Mouse (Mus musculus): ENCODE results near the gene Ccl24. TPM values are rescaled to one million over a fixed set of nuclear protein-coding genes. Genes with fewer than 3 reads are reported as not detected.
A peak's percentile ranks its signal among the peaks of the same experiment; 100 is the strongest.

Ccl24 gene
- polyA plus RNA-seq, 1 experiment from 2014 or later: 1.5 TPM

DNA sequence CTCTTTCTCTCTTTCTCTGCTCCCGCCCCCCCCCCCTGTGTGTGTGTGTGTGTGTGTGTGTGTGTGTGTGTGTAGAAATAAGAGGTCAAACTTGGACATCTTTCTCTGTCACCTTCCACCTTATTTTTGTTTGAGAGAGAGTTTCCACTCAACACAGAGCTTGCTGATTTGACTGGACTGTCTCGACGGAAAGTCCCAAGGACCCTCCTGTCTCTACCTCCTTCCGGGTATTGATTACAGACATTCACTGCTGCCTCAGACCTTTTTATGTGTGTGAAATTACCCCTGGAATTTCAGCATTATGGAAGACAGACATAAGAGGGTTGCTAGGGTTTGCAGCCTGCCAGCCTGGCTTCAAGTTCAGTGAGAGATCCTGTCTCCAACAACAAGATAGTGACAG lies 16.6 kb downstream of the Ccl24 start:
- H3K9ac ChIP-seq (replicated peaks; ENCODE audit: low read depth, low read length): no peak overlapping the region
- H3K27ac ChIP-seq (ENCODE audit: low read length): no peak overlapping the region

GRCm38 (mm10) chr5:135551591-135551990 lies 21.3 kb downstream of the Ccl24 start:
- Histone ChIP-seq H3K27me3 (replicated peaks; ENCODE audit: control insufficient read depth, insufficient read depth, low read length) (no peaks in the 10 kb centered on the region), H3K9me3 (ENCODE audit: control insufficient read depth, low read length) (no peaks in the 10 kb centered on the region), H3K4me2 (ENCODE audit: low read length) (no peak overlapping the region), H3K4me3 (replicated peaks; ENCODE audit: low read length) (no peak overlapping the region), H3K9ac (replicated peaks; ENCODE audit: low read depth, low read length) (no peak overlapping the region), H3K27ac (ENCODE audit: low read length) (no peak overlapping the region), H3K4me1 (replicated peaks; ENCODE audit: control insufficient read depth, insufficient read depth, low read length) (no peaks in the 10 kb centered on the region), H3K36me3 (ENCODE audit: control insufficient read depth, insufficient read depth) (no peaks in the 10 kb centered on the region)
- WGBS: 72% methylated on average over 3 of the region's 3 CpGs
- ATAC-seq: no peak

More for the DNA sequence above, 16.6 kb downstream of the Ccl24 start:
- Histone ChIP-seq H3K4me1 (replicated peaks; ENCODE audit: control insufficient read depth, insufficient read depth, low read length) (no peaks in the 10 kb centered on the region), H3K4me3 (replicated peaks; ENCODE audit: low read length) (no peak overlapping the region), H3K4me2 (ENCODE audit: low read length) (no peak overlapping the region), H3K27me3 (replicated peaks; ENCODE audit: control insufficient read depth, insufficient read depth, low read length) (no peaks in the 10 kb centered on the region), H3K36me3 (ENCODE audit: control insufficient read depth, insufficient read depth) (no peaks in the 10 kb centered on the region), H3K9me3 (ENCODE audit: control insufficient read depth, low read length) (no peaks in the 10 kb centered on the region)
- 91% methylated on average over 3 of the region's 4 CpGs for WGBS
- ATAC-seq: no peak

- no peak overlapping the region for H3K4me2 ChIP-seq (ENCODE audit: low read length)
- H3K9ac ChIP-seq (replicated peaks; ENCODE audit: low read depth, low read length): no peak overlapping the region
- H3K36me3 ChIP-seq (ENCODE audit: control insufficient read depth, insufficient read depth): no peaks in the 10 kb centered on the region
- H3K9me3 ChIP-seq (ENCODE audit: control insufficient read depth, low read length): no peaks in the 10 kb centered on the region
- no peak overlapping the region for H3K27ac ChIP-seq (ENCODE audit: low read length)
- no peak overlapping the region for H3K4me3 ChIP-seq (replicated peaks; ENCODE audit: low read length)
- H3K4me1 ChIP-seq (replicated peaks; ENCODE audit: control insufficient read depth, insufficient read depth, low read length): 0 out of 2 replicates have a peak, but pooled peaks cover 1% of the 10 kb centered on the region
- 33% methylated on average over 3 of the region's 3 CpGs for WGBS
- no peak for ATAC-seq
- no peaks in the 10 kb centered on the region for H3K27me3 ChIP-seq (replicated peaks; ENCODE audit: control insufficient read depth, insufficient read depth, low read length)
Observed at GRCm38 (mm10) chr5:135550910-135551309, 21.9 kb downstream of the Ccl24 start.

- whole genome bisulfite sequencing: 84% methylated on average over 2 of the region's 2 CpGs
Observed at GRCm38 (mm10) chr5:135547990-135548389, 24.9 kb downstream of the Ccl24 start.

DNA sequence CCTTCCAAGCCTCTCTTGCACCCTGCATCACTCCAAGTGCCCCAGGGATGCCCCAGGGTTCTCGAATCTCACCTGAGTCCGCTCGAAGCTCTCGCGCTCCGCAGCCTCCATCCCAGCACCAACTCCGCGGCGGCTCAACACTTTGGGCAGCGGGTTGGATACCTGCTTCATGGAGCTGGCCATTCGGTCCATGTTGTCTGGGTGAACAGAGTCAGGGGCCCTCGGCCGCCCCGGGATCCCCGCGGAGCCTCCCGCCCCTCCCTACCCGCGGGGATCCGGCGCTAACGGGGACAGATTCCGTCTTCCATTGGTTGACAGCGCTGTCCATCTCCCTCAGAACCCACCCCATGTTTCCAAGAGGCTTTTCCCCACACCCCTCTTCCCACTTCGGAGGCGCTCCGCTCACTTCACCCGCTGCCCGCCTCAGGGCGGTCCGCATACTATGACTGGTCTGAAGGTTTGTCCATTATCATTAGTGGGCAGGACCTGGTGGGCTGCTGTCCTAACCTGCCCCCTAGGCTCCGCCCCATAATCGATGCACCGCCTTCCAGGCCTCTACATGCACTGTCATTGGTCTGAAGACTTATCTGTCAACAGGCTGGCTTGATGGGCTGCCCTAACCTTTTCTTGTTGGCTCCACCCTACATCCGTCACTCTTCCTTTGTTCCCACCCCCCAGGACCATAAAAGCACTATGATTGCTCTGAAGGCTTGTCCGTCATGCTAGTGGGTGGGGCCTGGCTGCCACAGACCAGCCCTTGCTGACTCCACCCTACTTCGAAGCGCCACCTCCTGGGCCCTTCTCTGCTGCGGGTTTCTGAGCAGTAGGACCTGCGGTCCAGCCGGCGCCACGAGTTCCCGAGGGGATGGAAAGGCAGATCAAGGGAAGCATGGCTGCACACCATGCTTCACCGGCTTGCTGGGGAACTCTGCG lies 27.7 kb downstream of the Ccl24 start, which contains the start of gene Hip1:
TSS of gene Hip1 (minus strand) at position 256 of the 933 bp plus-strand sequence.
- H3K4me2 ChIP-seq (ENCODE audit: low read length): peak within 1 kb of the TSS; percentile 84
- H3K4me1 ChIP-seq (replicated peaks; ENCODE audit: control insufficient read depth, insufficient read depth, low read length): peaks cover 16% of the 10 kb centered on the region
- H3K4me3 ChIP-seq (replicated peaks; ENCODE audit: low read length): peak within 1 kb of the TSS; percentile 84
- H3K9me3 ChIP-seq (ENCODE audit: control insufficient read depth, low read length): no peaks in the 10 kb centered on the region
- WGBS: 0% methylated on average over 46 of the region's 46 CpGs
- H3K9ac ChIP-seq (replicated peaks; ENCODE audit: low read depth, low read length): peak within 1 kb of the TSS; percentile 76
- H3K27me3 ChIP-seq (replicated peaks; ENCODE audit: control insufficient read depth, insufficient read depth, low read length): no peaks in the 10 kb centered on the region
- ATAC-seq: peak; percentile 99
- 0 out of 2 replicates have a peak within 1 kb of the TSS, but pooled peaks have one; percentile 58 for H3K27ac ChIP-seq (ENCODE audit: low read length)
- H3K36me3 ChIP-seq (ENCODE audit: control insufficient read depth, insufficient read depth): no peaks in the 10 kb centered on the region

More at GRCm38 (mm10) chr5:135547990-135548389, 24.9 kb downstream of the Ccl24 start:
- Histone ChIP-seq H3K9me3 (ENCODE audit: control insufficient read depth, low read length) (no peaks in the 10 kb centered on the region), H3K27ac (ENCODE audit: low read length) (no peak overlapping the region), H3K27me3 (replicated peaks; ENCODE audit: control insufficient read depth, insufficient read depth, low read length) (no peaks in the 10 kb centered on the region), H3K9ac (replicated peaks; ENCODE audit: low read depth, low read length) (no peak overlapping the region), H3K36me3 (ENCODE audit: control insufficient read depth, insufficient read depth) (no peaks in the 10 kb centered on the region), H3K4me3 (replicated peaks; ENCODE audit: low read length) (no peak overlapping the region), H3K4me2 (ENCODE audit: low read length) (no peak overlapping the region), H3K4me1 (replicated peaks; ENCODE audit: control insufficient read depth, insufficient read depth, low read length) (peaks cover 16% of the 10 kb centered on the region)
- ATAC-seq: no peak

GRCm38 (mm10) chr5:135544032-135544558 lies 28.8 kb downstream of the Ccl24 start:
- Histone ChIP-seq H3K27me3 (replicated peaks; ENCODE audit: control insufficient read depth, insufficient read depth, low read length) (no peaks in the 10 kb centered on the region), H3K9ac (replicated peaks; ENCODE audit: low read depth, low read length) (peak overlapping the region; percentile 76), H3K4me3 (replicated peaks; ENCODE audit: low read length) (peak overlapping the region; percentile 84), H3K4me2 (ENCODE audit: low read length) (peak overlapping the region; percentile 84), H3K27ac (ENCODE audit: low read length) (no peak overlapping the region), H3K9me3 (ENCODE audit: control insufficient read depth, low read length) (no peaks in the 10 kb centered on the region), H3K4me1 (replicated peaks; ENCODE audit: control insufficient read depth, insufficient read depth, low read length) (peaks cover 16% of the 10 kb centered on the region), H3K36me3 (ENCODE audit: control insufficient read depth, insufficient read depth) (no peaks in the 10 kb centered on the region)
- 3% methylated on average over 15 of the region's 15 CpGs for WGBS
- ATAC-seq: no peak

- WGBS: 79% methylated on average over 10 of the region's 10 CpGs
- Histone ChIP-seq H3K4me2 (ENCODE audit: low read length) (no peak overlapping the region), H3K27me3 (replicated peaks; ENCODE audit: control insufficient read depth, insufficient read depth, low read length) (no peaks in the 10 kb centered on the region), H3K4me3 (replicated peaks; ENCODE audit: low read length) (no peak overlapping the region), H3K9ac (replicated peaks; ENCODE audit: low read depth, low read length) (no peak overlapping the region), H3K9me3 (ENCODE audit: control insufficient read depth, low read length) (no peaks in the 10 kb centered on the region), H3K36me3 (ENCODE audit: control insufficient read depth, insufficient read depth) (no peaks in the 10 kb centered on the region), H3K27ac (ENCODE audit: low read length) (no peak overlapping the region), H3K4me1 (replicated peaks; ENCODE audit: control insufficient read depth, insufficient read depth, low read length) (no peaks in the 10 kb centered on the region)
- ATAC-seq: no peak
Observed at GRCm38 (mm10) chr5:135537794-135538214, 35.0 kb downstream of the Ccl24 start.

GRCm38 (mm10) chr5:135537326-135537725 lies 35.5 kb downstream of the Ccl24 start:
- WGBS: 82% methylated on average over 4 of the region's 4 CpGs
- Histone ChIP-seq H3K4me1 (replicated peaks; ENCODE audit: control insufficient read depth, insufficient read depth, low read length) (no peaks in the 10 kb centered on the region), H3K4me3 (replicated peaks; ENCODE audit: low read length) (no peak overlapping the region), H3K9ac (replicated peaks; ENCODE audit: low read depth, low read length) (no peak overlapping the region), H3K27ac (ENCODE audit: low read length) (no peak overlapping the region), H3K27me3 (replicated peaks; ENCODE audit: control insufficient read depth, insufficient read depth, low read length) (no peaks in the 10 kb centered on the region), H3K9me3 (ENCODE audit: control insufficient read depth, low read length) (no peaks in the 10 kb centered on the region), H3K4me2 (ENCODE audit: low read length) (no peak overlapping the region), H3K36me3 (ENCODE audit: control insufficient read depth, insufficient read depth) (no peaks in the 10 kb centered on the region)
- ATAC-seq: no peak

DNA sequence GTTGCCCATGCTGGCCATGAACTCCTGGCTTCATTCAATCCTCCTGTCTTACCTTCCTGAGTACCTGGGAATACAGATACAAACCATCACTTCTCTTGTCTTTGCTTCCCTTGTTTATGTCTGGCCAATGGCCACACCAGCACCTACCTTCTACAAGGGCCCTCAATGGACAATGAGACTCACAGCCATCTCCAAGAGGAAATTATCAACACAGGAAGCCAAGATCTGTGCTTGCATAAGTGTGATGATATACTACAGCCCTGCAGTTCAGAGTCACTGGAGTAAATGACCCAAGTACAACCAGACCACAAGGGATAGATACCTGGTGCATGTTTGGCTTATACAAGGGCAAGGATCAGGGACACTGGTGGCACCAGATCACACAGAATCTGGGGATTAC lies 37.0 kb downstream of the Ccl24 start:
- no peaks in the 10 kb centered on the region for H3K27me3 ChIP-seq (replicated peaks; ENCODE audit: control insufficient read depth, insufficient read depth, low read length)
- no peak for ATAC-seq
- no peak overlapping the region for H3K4me3 ChIP-seq (replicated peaks; ENCODE audit: low read length)
- no peak overlapping the region for H3K27ac ChIP-seq (ENCODE audit: low read length)
- H3K36me3 ChIP-seq (ENCODE audit: control insufficient read depth, insufficient read depth): no peaks in the 10 kb centered on the region
- no peak overlapping the region for H3K4me2 ChIP-seq (ENCODE audit: low read length)
- H3K9me3 ChIP-seq (ENCODE audit: control insufficient read depth, low read length): no peaks in the 10 kb centered on the region
- no peak overlapping the region for H3K9ac ChIP-seq (replicated peaks; ENCODE audit: low read depth, low read length)
- H3K4me1 ChIP-seq (replicated peaks; ENCODE audit: control insufficient read depth, insufficient read depth, low read length): no peaks in the 10 kb centered on the region

All from forebrain, embryonic 16.5 days (tissue).